Mouse (Mus musculus): ENCODE data around the gene Pik3r2. TPM values are rescaled to one million over a fixed set of nuclear protein-coding genes. Genes with fewer than 3 reads are reported as not detected.
"Not testable (repeated sequence)": the region's sequence is repeated elsewhere in the genome, so short reads cannot be mapped to it uniquely, and the experiment has no call there.

The Pik3r2 gene
- total RNA-seq (2022), result 10 to 100 TPM; 14.5 to 17.4 (median 16.0) TPM

DNA sequence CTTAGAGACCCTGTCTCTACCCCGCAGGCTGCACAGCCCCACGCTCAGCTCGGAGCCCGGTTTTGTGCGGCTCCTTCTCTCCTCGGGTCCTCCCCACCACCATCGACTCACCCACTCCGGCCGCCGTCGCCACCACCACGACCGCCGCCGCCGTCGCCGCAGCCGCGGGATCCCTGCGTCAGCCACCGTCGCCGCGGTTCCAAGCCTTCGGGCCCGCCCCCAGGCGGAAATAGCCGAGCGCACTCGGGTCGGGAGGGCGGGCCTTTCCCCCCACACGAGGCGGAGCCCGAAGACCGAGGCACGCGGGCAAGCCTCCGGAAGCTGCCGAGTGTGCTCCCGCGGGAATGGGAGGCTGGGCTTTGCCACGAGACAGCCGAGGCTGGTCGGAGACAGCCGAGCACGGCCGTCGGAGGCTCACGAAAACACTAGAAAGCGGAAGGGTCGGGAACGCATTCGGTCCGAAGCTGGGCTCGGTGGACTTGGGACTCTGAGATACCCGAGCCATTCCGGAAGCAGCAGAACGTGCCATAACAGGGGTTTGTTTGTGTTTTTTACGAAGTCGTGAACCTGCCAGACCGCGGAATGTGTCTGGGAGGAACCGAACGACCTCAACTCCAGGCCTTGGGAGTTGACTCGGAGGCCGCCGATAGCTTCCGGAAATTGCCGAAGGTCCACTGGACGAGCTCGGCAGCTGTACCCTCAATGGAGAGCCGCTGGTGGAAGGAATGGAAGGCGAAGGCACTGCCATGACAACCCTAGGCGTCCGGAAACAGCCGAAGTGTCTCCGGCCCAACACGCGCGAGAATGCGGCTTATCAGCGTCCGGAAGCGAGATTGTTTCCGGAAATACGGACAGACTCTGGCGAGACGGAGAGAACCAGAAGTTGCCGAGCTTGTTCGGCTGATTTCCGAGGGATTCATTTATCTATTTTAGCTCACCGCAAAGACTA is at the start of gene Pik3r2:
Gene Pik3r2 (minus strand): TSS at position 218 of the 949 bp plus-strand sequence.
- peak; percentile 96 to 97 for DNase-seq (ENCODE audit: low spot score in 2 of 2)

DNA sequence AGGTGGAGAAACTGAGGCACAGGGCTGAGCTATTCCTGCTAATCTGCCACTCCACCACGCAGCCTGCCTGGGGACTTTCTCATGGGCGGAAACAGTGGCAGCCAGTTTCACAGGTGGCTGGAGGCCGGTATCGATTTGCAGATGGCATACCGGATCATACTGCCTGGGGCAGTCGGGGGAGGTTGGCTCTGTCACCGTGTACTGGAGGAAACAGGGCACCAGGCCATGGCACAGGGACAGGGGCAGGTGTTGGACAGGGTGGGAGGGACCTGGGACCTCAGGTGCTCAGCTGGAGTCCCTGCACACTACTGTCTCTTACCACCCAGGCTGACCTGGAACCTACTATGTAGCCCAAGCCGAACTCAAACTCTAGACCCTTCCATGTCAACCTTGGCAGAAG is 49.3 kb upstream of the Pik3r2 start:
- DNase-seq (ENCODE audit: low spot score in 2 of 2), result peak in 1 of 2 experiments; percentile 39

DNA sequence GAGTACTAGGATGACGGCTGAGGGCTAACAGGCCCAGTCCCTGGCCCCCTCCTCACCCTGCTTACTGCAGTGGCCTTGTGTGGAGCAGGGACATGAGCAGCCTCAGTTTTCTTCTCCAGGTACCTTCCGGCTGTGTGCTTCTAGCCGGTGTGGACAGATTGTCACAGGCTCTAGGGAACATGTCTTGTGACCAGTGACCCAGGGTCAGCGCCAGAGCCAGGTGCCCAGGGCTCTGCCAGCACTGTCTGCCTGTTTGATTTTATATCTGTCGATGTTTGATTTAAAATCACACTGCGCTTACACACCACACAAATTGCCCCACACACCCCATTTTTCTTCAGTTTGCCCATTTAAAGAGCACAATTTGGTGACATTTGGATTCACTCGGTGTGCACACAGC is 47.3 kb upstream of the Pik3r2 start:
- DNase-seq (ENCODE audit: low spot score in 2 of 2), result no peak

DNA sequence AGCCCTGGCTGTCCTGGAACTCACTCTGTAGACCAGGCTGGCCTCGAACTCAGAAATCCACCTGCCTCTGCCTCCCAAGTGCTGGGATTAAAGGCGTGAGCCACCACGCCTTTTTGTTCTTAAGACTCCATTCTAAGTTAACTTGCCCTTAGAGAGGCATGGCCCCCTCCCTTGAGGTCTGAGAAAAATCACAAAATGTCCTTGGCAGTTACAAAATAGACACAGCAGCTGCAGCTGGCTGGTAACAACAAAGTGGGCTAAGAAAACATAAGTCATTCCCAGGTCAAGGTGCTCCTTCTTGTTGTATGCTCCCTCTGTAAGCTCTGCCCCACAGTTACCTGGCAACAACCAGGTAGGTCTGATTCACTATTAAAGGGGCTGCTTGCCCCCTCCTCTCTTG is 46.1 kb upstream of the Pik3r2 start:
- DNase-seq (ENCODE audit: low spot score in 2 of 2), result not testable (repeated sequence)

DNA sequence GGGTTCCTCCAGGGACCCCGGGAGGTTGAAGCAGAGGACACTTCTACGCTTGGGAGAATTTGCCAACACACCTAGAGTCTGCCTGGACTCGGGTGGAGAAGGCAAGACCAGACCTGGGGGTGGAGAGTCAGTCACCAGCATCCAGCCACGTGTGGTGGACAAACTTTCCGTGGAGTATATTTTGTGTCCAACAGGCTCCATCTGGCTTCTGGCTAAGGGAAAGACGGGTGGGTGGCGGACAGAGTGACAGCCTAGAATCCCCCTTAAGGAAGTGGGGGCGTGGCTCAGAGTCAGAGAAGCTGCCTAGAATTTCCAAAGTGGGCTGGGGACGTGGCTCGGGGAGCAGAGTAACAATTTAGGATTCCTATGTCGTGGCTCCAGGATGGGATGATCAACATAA is 45.5 kb upstream of the Pik3r2 start:
- DNase-seq (ENCODE audit: low spot score in 2 of 2), result no peak

DNA sequence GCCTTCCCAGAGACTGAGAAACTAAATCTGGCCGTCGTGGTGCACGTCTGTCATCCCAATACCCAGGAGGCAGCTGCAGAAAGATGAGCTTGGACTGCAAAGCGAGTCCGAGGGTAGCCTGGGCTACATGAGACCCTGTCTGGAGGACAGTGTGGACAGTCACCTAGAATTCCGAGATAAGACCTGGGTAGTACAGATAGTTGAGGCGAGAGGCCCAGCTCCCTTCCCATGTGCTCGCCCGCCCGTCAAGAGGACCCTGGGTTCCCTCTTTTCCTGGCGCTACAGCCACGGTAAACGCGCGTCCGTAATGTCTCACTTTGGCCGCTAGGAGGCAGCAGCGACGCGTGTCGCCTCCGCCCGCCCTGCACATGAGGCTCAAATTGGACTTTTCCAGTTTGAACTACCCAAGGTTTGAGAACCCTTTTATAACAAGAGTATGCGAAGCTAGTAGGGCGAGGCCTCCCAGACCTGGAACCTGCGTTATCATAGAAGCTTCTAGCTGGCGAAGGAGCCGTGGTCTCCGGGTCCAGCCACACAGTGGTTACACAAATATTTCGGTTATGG is 45.0 kb upstream of the Pik3r2 start:
- peak in 1 of 2 experiments; percentile 45 for DNase-seq (ENCODE audit: low spot score in 2 of 2)

DNA sequence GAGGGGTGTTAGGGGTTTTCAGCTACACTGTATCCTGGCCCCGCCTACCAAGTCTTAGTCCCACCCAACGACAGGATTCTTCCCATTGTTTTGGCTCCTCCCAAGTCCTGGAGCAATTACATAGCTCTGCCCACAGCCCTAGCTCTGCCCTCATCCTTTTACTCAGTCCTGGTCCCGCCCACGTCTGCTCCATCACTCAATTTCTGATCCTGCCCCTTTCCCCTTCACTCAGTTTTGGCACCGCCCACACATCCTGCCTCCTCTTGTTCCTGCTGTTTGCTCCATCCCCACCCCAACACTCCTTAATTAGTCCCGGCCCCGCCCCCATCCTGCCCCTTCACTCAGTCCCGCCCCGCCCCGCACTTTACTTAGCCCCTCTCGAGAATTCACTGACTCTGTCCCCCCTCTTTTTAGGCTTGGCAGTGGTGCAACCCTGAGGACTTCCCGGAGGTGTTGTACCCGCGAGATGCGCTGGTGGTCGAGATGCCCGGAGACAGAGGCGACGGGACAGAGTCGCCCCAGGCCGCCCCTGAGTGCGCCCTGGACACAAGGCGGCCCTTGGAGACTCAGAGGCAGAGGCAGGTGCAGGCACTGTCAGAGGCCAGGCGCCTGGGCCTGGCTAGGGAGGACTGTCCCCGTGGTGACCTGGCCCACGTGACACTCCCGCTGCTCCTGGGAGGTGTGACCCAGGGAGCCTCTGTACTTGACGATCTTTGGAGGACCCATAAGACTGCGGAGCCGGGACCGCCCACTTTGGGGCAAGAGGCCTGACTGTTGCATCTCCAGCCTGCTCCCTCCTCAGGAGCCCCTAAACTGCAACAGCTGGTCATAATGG is 43.8 kb upstream of the Pik3r2 start:
- peak in 1 of 2 experiments; percentile 57 for DNase-seq (ENCODE audit: low spot score in 2 of 2)

DNA sequence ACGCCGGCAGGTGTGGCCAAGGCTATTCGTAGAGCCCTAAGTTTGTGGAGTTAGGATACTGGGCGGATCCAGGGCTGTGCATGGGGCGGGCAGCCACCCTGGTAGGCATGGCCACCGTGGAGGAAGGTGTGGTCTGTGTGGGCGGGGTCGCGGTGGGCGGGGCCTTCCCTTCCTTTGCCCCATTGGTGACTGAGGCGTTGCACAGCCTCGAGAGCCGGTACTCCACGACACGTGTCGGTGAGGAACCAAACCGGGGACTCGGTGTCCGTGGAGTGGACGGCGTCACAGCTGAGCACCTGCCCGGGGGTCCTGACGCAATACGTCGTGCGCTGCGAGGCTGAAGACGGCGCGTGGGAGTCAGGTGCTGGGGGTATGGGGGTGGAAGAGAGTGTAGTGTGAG is 40.2 kb upstream of the Pik3r2 start:
- no peak for DNase-seq (ENCODE audit: low spot score in 2 of 2)

DNA sequence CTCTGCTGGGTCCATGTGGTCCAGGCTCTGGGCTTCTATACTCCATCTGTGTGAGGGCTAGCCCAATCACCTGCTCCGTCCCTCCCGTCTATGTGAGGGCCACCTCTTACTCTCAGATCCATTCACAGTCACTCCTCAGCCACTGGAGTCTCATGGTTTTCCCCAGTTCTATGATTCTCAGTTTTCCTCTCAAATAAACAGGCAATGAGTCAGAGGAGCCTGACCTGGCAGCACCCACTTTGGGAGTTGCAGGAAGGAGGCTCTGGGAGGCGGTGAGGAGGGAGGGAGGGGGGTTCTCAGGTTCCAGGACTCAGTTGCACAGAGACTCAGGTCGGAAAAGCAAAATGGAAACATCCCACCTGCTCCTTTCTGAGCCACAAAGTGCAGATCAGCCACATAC is 36.4 kb upstream of the Pik3r2 start:
- DNase-seq (ENCODE audit: low spot score in 2 of 2), result no peak

DNA sequence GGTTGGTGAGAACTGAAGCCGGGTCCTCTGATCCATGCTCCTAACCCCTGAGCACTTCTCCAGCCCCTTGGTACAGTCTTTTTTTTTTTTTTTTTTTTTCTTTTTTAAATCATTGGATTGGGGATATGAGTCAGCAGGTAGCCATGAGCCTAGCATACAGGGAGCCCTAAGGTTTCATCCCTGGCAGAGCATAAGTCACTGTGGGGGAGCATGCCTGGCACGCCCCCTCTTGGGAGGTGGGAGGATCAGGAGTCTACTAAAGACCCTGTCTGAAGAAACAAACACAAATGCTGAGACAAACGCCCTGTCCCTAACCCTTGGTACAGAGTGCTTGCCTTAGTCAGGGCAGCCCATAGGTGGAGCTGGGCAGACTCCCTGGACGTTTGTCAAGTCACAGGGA is 35.5 kb upstream of the Pik3r2 start:
- DNase-seq (ENCODE audit: low spot score in 2 of 2), result no peak

DNA sequence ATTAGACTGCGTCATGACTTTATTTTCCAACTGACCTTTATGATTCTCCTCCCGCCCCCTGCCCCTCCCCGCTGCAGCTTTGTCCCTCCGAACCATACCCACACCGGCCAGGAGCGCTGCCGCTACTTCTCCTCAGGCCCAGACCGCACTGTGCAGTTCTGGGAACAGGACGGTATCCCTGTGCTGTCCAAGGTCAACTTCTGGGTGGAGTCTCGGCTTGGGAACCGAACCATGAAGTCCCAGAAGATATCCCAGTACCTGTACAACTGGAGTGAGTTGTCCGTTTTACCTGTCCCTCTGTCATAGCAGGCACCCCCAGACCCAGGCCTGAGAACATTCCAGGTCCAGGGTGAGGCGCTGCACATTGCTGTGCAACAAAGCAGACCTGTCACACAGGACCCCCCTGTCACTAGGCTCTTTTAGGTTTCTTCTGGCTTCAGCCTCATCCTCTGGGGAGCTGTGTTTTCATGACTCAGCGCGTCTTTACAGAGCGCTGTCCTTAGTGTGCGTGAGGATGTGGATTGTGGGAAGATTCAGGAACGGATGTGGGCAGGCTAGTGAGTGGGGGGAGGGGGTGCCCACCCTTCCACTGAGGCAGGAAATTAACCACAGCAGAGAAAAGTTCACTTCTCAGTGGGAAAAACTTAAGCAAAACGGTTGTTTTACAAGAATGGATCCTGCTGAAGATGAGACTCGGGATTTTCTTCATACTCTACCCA is 34.6 kb upstream of the Pik3r2 start:
- DNase-seq (ENCODE audit: low spot score in 2 of 2), result no peak

DNA sequence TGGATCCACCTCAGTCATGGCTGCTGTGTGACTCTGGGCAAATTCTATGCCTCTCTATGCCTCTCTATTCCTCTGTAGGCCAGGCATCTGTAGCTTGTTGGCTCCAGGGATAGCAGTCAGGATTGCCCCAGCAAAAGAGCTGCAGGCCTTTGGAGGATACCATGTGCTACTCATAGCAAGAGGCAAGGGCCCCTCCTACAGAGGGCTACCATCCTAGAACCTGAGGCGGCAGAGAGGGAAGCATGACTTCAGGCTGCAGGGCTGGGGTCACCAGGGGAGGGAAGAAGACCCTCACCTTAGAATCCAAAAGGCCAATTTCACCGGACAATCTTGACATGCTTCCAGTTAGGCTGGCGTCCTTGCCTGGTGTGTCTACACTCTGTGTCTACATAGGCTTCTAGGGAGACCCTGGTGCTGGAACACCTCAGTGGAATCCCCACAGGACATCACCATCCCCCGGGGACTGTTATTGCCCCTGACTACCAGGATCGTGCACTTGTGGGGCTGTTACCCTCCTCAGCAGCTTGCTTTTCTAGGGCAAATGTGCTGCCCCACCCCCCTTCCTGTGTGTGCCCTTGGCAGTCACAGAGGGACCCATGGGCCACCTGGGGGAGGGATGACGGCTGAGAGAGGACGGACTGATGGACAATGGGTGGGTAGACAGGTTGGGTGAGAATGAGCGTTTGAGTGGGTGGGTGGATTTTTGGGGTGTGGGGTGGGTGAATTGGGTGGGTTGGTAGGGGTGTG is 32.6 kb upstream of the Pik3r2 start:
- DNase-seq (ENCODE audit: low spot score in 2 of 2), result no peak

DNA sequence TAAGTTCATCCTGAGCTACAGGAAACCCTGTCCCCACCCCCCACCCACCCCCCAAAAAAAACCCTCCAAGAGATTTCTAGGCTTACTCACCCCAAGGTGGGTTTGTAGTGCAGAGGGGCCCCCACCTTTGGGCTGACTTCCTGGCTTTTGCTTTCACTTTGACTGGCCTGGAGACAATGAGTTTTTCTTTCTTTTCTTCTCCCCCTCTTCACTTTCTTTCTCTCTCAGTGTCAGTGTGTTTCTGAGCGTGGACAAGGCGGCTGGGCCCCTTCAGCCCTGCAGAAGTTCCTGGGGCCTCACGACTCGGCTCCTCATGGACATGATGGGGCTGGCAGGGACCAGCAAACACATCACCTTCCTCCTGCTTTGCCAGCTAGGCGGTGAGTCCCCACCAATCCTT is 31.7 kb upstream of the Pik3r2 start, which contains the start of gene Il12rb1:
Gene Il12rb1 (plus strand): TSS at position 211 of the 400 bp plus-strand sequence.
- DNase-seq (ENCODE audit: low spot score in 2 of 2), result no peak

DNA sequence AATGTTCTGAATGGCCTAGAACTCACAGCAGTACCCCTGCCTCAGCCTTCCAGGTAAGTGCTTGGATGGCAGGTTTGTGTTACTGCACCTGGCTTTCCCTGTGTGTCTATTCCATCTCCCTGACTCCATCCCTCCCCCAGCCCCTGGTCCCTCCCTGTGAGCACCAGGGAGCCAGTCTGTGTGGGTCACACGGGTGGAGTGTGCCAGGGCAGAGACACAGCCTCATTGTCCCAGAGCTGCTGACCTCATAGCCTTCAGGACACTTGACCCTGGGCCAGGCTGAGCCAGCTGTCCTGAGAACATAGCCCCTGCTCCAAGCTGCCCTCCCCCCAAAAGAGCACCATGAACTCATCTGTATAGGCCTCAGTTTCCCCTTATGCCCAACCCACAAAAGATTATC is 30.8 kb upstream of the Pik3r2 start:
- DNase-seq (ENCODE audit: low spot score in 2 of 2), result no peak

DNA sequence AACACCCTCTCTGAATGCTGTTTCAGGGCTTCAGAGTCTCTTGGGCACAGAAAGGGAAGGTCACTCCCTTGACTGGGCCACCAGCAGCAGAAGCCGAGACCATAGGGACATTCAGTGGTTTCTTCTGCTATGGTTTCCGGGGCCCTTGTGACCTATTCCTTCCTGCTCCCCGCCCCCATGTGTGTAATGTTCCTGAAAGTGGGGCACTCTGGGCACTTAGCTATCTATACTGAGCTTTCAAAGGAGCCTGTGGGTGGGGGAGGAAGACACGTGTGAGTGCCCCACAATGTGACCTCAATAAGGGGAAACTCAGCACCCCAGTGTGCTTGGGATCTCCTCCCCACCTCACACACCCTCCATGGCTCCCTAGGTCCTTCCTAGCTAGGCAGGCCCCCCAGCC is 30.0 kb upstream of the Pik3r2 start:
- no peak for DNase-seq (ENCODE audit: low spot score in 2 of 2)

DNA sequence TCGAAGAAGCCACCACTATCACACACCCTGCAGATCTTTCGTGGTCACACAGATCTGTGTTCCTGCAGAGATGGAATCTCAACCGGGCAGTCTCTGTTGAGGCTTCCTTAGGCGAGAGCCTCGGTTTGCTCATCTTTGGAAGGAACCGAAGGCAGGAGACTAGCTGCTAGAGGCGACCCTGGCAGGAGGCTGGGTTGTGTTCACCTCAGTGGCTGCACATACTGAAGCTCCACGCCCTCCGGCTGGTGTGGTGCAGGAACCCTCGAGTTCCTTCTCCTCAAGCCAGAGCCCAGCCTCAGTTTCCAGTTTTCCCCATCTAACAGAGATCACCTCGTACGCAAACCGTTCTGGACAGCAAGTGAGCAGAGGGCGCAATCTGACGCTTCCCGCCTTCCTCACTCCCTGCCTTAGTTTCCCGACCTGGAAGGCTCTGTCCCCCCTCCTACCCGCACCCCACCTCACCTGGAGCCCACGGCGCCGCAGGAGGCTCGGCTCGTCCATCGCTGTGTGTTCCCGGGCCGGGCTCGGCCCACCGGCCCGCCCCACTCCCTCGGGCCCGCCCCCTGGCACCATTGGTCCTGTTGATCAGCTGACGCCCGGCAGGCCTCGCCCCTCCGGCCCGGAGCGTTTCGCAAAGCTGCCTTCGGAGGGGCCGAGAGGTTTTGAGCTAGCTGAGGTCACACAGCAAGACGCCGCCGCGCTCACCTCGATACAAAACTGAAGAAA is 28.1 kb upstream of the Pik3r2 start, which contains the start of gene Mast3:
Gene Mast3 (minus strand): TSS at position 574 of the 726 bp plus-strand sequence.
- peak; percentile 70 to 79 for DNase-seq (ENCODE audit: low spot score in 2 of 2)

DNA sequence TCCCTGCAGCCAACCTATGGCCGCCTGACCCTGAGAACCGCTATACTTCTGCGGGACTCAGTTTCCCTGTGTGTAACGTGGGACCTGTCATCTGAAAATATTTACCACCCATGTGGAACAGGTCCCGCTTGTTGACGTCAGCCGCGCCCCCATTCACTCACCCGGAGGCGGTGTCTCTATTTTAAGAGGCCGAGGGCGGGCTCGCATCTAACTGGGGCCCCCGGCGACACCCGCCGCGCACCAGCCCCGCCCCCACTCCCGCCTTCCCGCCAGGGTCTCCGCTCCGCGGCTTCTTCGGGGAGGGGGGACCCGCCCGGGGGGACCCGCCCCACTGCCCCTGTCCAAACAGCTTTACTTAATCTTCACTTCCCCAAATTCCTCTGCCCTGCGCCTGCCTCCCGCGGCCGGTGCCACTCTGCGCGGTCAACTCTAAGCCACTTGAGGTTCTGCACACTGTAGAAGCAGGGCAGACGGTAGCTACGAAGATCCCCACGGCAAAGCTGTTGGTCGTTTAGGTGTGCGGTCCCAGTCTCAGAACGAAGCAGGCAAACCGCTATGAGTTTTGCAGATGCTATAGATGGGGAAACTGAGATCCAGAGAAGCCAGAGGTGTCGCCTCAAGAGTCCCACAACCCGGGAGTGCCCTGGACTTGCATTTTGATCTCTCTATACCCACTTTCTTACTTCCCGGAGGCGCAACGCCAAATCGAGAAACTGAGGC is 27.4 kb upstream of the Pik3r2 start:
- DNase-seq (ENCODE audit: low spot score in 2 of 2), result no peak

DNA sequence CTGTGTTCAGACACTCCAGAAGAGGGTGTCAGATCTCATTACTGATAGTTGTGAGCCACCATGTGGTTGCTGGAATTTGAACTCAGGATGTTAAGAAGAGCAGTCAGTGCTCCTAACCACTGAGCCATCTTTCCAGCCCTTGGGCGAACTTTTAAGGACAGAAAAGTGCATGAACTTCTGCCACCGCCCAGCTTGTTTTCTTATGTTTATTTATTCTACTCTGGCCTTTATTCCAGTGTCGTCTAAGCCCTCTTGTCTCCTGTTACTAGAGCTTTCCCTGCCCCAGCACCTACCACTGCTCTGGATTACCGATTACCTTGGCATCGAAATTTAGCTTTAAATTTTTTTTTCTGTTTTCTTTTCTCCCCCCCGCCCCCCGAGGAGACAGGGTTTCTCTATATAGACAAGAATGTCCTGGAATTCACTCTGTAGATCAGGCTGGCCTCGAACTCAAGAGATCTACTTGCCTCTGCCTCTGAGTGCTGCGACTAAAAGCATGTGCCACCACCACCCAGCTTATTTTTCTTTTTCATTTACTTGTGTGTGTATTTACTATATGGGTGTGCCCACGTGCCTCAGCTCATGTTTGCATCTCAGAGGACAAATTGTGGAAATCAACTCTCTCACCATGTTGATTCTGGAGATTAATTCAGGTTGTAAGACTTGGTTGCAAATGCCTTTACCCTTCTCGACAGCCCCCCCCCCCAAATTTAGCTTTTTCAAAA is 26.4 kb upstream of the Pik3r2 start:
- DNase-seq (ENCODE audit: low spot score in 2 of 2), result no peak
